Mouse (Mus musculus) intestine, embryonic 14.5 days (tissue): ENCODE data around the gene Nrros. TPM values are rescaled to one million over a fixed set of nuclear protein-coding genes. Genes with fewer than 3 reads are reported as not detected.

Experiments
- ATAC-seq: fragments of 200-750 bp; cut with Nextera tagmentation; replicated peaks from 2 replicates; pipeline ENCODE4 v1.8.0; 2017; ENCODE audit warnings: low read depth, moderate number of reproducible peaks, moderate TSS enrichment, moderate library complexity; ENCODE audit not compliant: low FRiP score, low TSS enrichment
- DNase-seq: peaks from one replicate; pipeline ENCODE4 v3.0.0-alpha.2; 2018; ENCODE audit warnings: low spot score
- H3K27ac ChIP-seq: fragments of 300-500 bp; sonication (generic); 2 replicates; pipeline ENCODE4 v1.5.1; 2014; ENCODE audit warnings: low read depth, mild to moderate bottlenecking, control low read depth
- H3K27me3 ChIP-seq: fragments of 300-500 bp; sonication (generic); replicated peaks from 2 replicates; pipeline ENCODE4 v1.6.1; 2014; ENCODE audit warnings: low read length, control low read depth; ENCODE audit not compliant: control insufficient read depth, insufficient read depth
- H3K36me3 ChIP-seq: fragments of 300-500 bp; sonication (generic); 2 replicates; pipeline ENCODE4 v1.6.1; 2014; ENCODE audit warnings: low read length, control low read depth; ENCODE audit not compliant: control insufficient read depth, insufficient read depth
- H3K4me1 ChIP-seq: fragments of 300-500 bp; sonication (generic); replicated peaks from 2 replicates; pipeline ENCODE4 v1.6.1; 2014; ENCODE audit warnings: low read length, control low read depth, mixed read lengths; ENCODE audit not compliant: control insufficient read depth, insufficient read depth
- H3K4me2 ChIP-seq: fragments of 300-500 bp; sonication (generic); 2 replicates; pipeline ENCODE4 v1.6.1; 2014; ENCODE audit warnings: low read length
- H3K4me3 ChIP-seq: fragments of 300-500 bp; sonication (generic); 2 replicates; pipeline ENCODE4 v1.5.1; 2014; ENCODE audit warnings: low read depth, low read length, control low read depth, mixed read lengths
- H3K9ac ChIP-seq: fragments of 300-500 bp; sonication (generic); 2 replicates; pipeline ENCODE4 v1.6.1; 2014; ENCODE audit warnings: mild to moderate bottlenecking, low read length
- H3K9me3 ChIP-seq: fragments of 300-500 bp; sonication (generic); 2 replicates; pipeline ENCODE4 v1.6.1; 2016; ENCODE audit warnings: low read length, control low read depth; ENCODE audit not compliant: control insufficient read depth
- whole genome bisulfite sequencing: fragments of 180-500 bp; shearing (Covaris S2); extraction: QIAGEN DNeasy Blood & Tissue Kit; methylation state at CpG from one replicate; pipeline ENCODE4 v1.1.7; 2014; 5-methylcytosine and 5-hydroxymethylcytosine counted together
- polyA plus RNA-seq: library from polyadenylated mRNA; unstranded; fragments of >200 nt; fragmentation: Nextera tagmentation; extraction: Ambion mirVana; gene quantifications from 2 replicates; pipeline ENCODE4 v1.2.1, GENCODE M21; 2014

Nrros gene
- polyA plus RNA-seq: 15.7 and 17.3 TPM in 2 replicates

DNA sequence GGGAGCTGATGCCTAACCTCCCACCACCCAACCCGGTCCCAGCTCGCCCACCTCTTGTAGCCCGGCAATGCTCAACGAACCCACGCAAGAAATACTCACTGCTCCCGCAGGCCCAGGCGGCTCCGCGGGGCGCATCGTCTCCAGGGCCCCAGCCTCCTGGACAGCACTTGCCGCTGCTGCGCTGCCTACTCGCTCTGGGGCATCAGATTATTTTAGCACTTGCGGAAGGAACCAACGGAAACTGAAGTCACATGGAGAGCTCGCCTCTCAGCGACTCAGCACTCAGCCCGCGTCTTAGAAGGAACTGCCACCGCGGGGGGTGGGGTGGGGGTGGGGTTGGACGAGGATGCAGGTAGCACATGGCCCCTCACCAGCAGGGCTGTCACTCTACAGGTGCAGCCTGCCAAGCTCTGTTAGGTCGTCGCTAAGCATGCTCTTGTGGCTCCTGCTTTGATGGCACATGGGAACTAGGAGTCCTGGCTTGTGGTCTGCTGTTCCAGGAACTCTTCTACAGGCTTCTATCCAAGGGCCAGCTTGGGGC, at the start of gene Nrros:
Gene Nrros, minus strand, starts transcription at position 314 of the 541 bp plus-strand sequence.
- 0 out of 2 replicates have a peak, but pooled peaks cover 3% of the 10 kb centered on the region for H3K27me3 ChIP-seq
- 0 out of 2 replicates have a peak, but pooled peaks have one; percentile 43 for ATAC-seq
- H3K36me3 ChIP-seq: no peaks in the 10 kb centered on the region
- no peaks in the 10 kb centered on the region for H3K9me3 ChIP-seq
- H3K4me2 ChIP-seq: peak within 1 kb of the TSS; percentile 55
- DNase-seq: peak; percentile 66
- WGBS: 2% methylated on average over 25 of the region's 25 CpGs
- H3K27ac ChIP-seq: no peak within 1 kb of the TSS
- peak within 1 kb of the TSS; percentile 11; the same call in 1 of the 2 replicates for H3K9ac ChIP-seq
- H3K4me3 ChIP-seq: peak within 1 kb of the TSS; percentile 31
- H3K4me1 ChIP-seq: peaks cover 4% of the 10 kb centered on the region; the same call in 1 of the 2 replicates

DNA sequence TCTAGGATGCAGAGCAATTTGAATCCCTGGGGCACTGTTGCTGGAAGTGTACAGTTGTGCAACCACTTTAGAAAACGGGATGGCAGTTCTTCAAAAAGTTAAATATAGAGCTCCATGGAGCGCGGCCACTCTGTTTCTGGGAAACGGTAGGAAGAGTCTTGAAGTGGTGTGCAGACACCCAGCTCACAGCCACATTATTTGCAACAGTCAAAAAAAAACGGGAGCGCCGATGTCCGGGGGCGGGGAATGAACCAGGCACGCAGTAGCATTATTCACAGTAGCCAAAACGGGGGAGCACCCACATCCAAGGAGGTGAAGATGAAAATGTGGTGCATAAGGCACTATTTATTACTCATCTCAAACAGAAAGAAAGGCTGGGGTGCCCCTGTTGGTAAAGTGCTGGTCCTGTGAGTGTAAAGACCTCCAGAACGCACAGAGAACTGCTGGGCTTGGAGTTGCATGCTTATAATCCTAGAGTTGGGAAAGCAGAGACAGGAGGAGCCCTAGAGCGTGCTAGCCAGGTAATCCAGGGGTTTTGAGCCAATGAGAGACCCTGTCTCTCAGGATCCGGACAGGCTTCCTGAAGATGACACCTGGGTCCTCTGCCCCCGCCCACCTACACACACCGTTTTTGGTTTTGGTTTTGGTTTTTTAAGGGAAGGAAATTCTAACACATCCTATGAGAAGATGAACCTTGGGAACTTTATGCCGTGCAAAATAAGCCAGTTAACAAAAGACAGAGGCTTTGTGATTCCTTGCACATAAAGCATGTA, 49.6 kb upstream of the Nrros start:
- 77% methylated on average over 17 of the region's 17 CpGs for WGBS
- DNase-seq: no peak
- H3K4me1 ChIP-seq: no peaks in the 10 kb centered on the region
- H3K4me3 ChIP-seq: no peak overlapping the region
- no peaks in the 10 kb centered on the region for H3K9me3 ChIP-seq
- H3K27me3 ChIP-seq: no peaks in the 10 kb centered on the region
- no peaks in the 10 kb centered on the region for H3K36me3 ChIP-seq
- ATAC-seq: no peak
- no peak overlapping the region for H3K4me2 ChIP-seq
- no peak overlapping the region for H3K9ac ChIP-seq
- H3K27ac ChIP-seq: no peak overlapping the region

DNA sequence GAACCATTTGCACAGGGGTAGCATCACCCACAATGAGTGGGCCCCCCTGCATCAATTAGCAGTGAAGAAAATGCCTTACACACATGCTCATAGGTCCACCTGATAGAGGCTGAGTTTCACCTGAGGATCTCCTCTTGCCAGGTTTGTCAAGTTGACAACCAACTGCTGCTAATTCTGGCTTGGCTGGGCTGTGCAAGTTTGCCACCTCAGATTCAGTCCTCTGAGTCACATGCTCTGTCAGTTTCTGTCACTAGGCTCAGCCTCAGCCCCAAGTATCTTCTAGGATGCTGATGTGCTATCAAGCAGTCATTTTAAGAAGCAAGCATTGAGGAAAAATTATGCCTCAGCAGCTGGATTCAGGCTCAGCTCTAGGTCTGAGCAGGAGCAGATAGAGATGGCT, 48.8 kb upstream of the Nrros start:
- Histone ChIP-seq H3K27me3 (no peaks in the 10 kb centered on the region), H3K9me3 (no peaks in the 10 kb centered on the region)

GRCm38 (mm10) chr16:32204902-32205301, 39.5 kb upstream of the Nrros start:
- no peaks in the 10 kb centered on the region; the same call in 1 of the 2 replicates for H3K4me1 ChIP-seq
- no peak overlapping the region for H3K4me2 ChIP-seq
- H3K27me3 ChIP-seq: no peaks in the 10 kb centered on the region
- H3K36me3 ChIP-seq: no peaks in the 10 kb centered on the region
- H3K27ac ChIP-seq: no peak overlapping the region
- 60% methylated on average over 3 of the region's 3 CpGs for WGBS
- no peak overlapping the region for H3K4me3 ChIP-seq
- no peak overlapping the region for H3K9ac ChIP-seq
- H3K9me3 ChIP-seq: no peaks in the 10 kb centered on the region
- DNase-seq (no peak), ATAC-seq (no peak)

More for the DNA sequence above, 48.8 kb upstream of the Nrros start:
- Histone ChIP-seq H3K4me1 (no peaks in the 10 kb centered on the region), H3K4me3 (no peak overlapping the region), H3K36me3 (no peaks in the 10 kb centered on the region), H3K4me2 (no peak overlapping the region), H3K27ac (no peak overlapping the region), H3K9ac (no peak overlapping the region)
- no peak for DNase-seq
- no peak for ATAC-seq

GRCm38 (mm10) chr16:32202681-32203080, 37.3 kb upstream of the Nrros start:
- H3K9me3 ChIP-seq: no peaks in the 10 kb centered on the region
- 73% methylated on average over 6 of the region's 6 CpGs for WGBS
- DNase-seq (no peak), ATAC-seq (no peak)
- H3K4me2 ChIP-seq: no peak overlapping the region
- no peaks in the 10 kb centered on the region for H3K27me3 ChIP-seq
- no peak overlapping the region for H3K27ac ChIP-seq
- no peaks in the 10 kb centered on the region for H3K36me3 ChIP-seq
- H3K9ac ChIP-seq: no peak overlapping the region
- no peaks in the 10 kb centered on the region; the same call in 1 of the 2 replicates for H3K4me1 ChIP-seq
- no peak overlapping the region for H3K4me3 ChIP-seq

GRCm38 (mm10) chr16:32201004-32201325, 35.6 kb upstream of the Nrros start:
- ATAC-seq (no peak), DNase-seq (no peak)
- H3K27ac ChIP-seq: peak overlapping the region; percentile 16; the same call in 1 of the 2 replicates
- 68% methylated on average over 9 of the region's 9 CpGs for WGBS
- H3K4me2 ChIP-seq: no peak overlapping the region
- no peaks in the 10 kb centered on the region; the same call in 1 of the 2 replicates for H3K4me1 ChIP-seq
- H3K27me3 ChIP-seq: no peaks in the 10 kb centered on the region
- H3K9ac ChIP-seq: no peak overlapping the region
- no peak overlapping the region for H3K4me3 ChIP-seq
- H3K36me3 ChIP-seq: no peaks in the 10 kb centered on the region
- no peaks in the 10 kb centered on the region for H3K9me3 ChIP-seq

GRCm38 (mm10) chr16:32200256-32201003, 35.0 kb upstream of the Nrros start:
- H3K27me3 ChIP-seq: no peaks in the 10 kb centered on the region
- 0 out of 2 replicates have a peak overlapping the region, but pooled peaks have one; percentile 6 for H3K4me3 ChIP-seq
- H3K36me3 ChIP-seq: no peaks in the 10 kb centered on the region
- ATAC-seq: no peak
- peak overlapping the region; percentile 25; the same call in 1 of the 2 replicates for H3K4me2 ChIP-seq
- peak overlapping the region; percentile 70; the same call in 1 of the 2 replicates for H3K27ac ChIP-seq
- DNase-seq: no peak
- no peaks in the 10 kb centered on the region; the same call in 1 of the 2 replicates for H3K4me1 ChIP-seq
- 66% methylated on average over 21 of the region's 21 CpGs for WGBS
- no peaks in the 10 kb centered on the region for H3K9me3 ChIP-seq
- 0 out of 2 replicates have a peak overlapping the region, but pooled peaks have one; percentile 16 for H3K9ac ChIP-seq

DNA sequence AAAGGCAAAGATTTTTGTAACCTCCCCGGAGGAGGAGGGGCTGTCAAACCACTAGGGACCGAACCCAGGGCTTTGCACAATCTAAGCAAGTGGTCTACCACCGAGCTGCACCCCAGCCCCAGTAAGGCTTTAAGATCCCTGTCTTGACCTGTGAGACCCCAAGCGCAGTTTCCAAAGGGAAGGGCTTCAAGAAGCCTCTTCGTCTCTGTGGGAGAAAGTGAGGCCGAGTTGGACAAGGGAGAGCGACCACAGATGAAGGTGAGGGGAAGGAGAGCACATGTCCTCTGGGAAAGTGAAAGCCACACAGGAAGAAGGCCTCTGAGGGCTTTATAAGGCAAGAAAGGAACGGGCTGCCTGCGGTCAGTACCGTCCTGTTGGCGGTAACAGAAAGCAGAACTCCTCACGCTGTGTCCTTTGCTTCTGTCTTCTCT, 24.6 kb upstream of the Nrros start:
- Histone ChIP-seq H3K9ac (no peak overlapping the region), H3K9me3 (no peaks in the 10 kb centered on the region), H3K27ac (no peak overlapping the region), H3K4me1 (no peaks in the 10 kb centered on the region), H3K36me3 (no peaks in the 10 kb centered on the region), H3K27me3 (no peaks in the 10 kb centered on the region), H3K4me2 (no peak overlapping the region), H3K4me3 (no peak overlapping the region)
- WGBS: 64% methylated on average over 10 of the region's 12 CpGs
- DNase-seq (no peak), ATAC-seq (no peak)
